Mouse (Mus musculus) embryonic facial prominence, embryonic 12.5 days (tissue): ENCODE results near the gene Cnn2. TPM values are rescaled to one million over a fixed set of nuclear protein-coding genes. Genes with fewer than 3 reads are reported as not detected.
A peak's percentile ranks its signal among the peaks of the same experiment; 100 is the strongest.

Source experiments
- ATAC-seq: fragments of 200-750 bp; cut with Nextera tagmentation; 2 replicates; pipeline ENCODE4 v1.8.0; 2017; ENCODE audit not compliant: insufficient number of reproducible peaks, insufficient read depth, low FRiP score, low TSS enrichment
- H3K27ac ChIP-seq: fragments of 300-500 bp; sonication (generic); 2 replicates; pipeline ENCODE4 v1.5.1; 2016; ENCODE audit warnings: mild to moderate bottlenecking
- H3K27me3 ChIP-seq: fragments of 300-500 bp; sonication (generic); 2 replicates; pipeline ENCODE4 v1.6.1; 2016; ENCODE audit warnings: mild to moderate bottlenecking, moderate library complexity
- H3K36me3 ChIP-seq: fragments of 300-500 bp; sonication (generic); 2 replicates; pipeline ENCODE4 v1.6.1; 2016; ENCODE audit warnings: mild to moderate bottlenecking
- H3K4me1 ChIP-seq: fragments of 300-500 bp; sonication (generic); 2 replicates; pipeline ENCODE4 v1.6.1; 2016
- H3K4me2 ChIP-seq: fragments of 300-500 bp; sonication (generic); replicated peaks from 2 replicates; pipeline ENCODE4 v1.6.1; 2016; ENCODE audit warnings: mild to moderate bottlenecking, moderate library complexity
- H3K4me3 ChIP-seq: fragments of 300-500 bp; sonication (generic); 2 replicates; pipeline ENCODE4 v1.5.1; 2016; ENCODE audit warnings: mild to moderate bottlenecking
- H3K9ac ChIP-seq: fragments of 300-500 bp; sonication (generic); 2 replicates; pipeline ENCODE4 v1.6.1; 2016; ENCODE audit warnings: mild to moderate bottlenecking, moderate library complexity
- H3K9me3 ChIP-seq: fragments of 300-500 bp; sonication (generic); 2 replicates; pipeline ENCODE4 v1.6.1; 2016; ENCODE audit warnings: mild to moderate bottlenecking, moderate library complexity
- whole genome bisulfite sequencing: fragments of 180-500 bp; shearing (Covaris S2); methylation state at CpG from one replicate; pipeline ENCODE4 v1.1.7; 2016; 5-methylcytosine and 5-hydroxymethylcytosine counted together
- polyA plus RNA-seq: library from polyadenylated mRNA; unstranded; fragments of >200 nt; fragmentation: Nextera tagmentation; extraction: Ambion mirVana; gene quantifications from 2 replicates; pipeline ENCODE4 v1.2.1, GENCODE M21; 2016

Cnn2 gene
- polyA plus RNA-seq, 1 experiment from 2014 or later: 313 TPM

- no peak for ATAC-seq
- WGBS: 84% methylated on average over 18 of the region's 18 CpGs
- H3K36me3 ChIP-seq: no peaks in the 10 kb centered on the region
- no peak overlapping the region for H3K27ac ChIP-seq
- H3K4me3 ChIP-seq: 0 out of 2 replicates have a peak overlapping the region, but pooled peaks have one; percentile 8
- peak overlapping the region; percentile 28; the same call in 1 of the 2 replicates for H3K4me2 ChIP-seq
- peaks cover 19% of the 10 kb centered on the region for H3K4me1 ChIP-seq
- peaks cover 23% of the 10 kb centered on the region for H3K27me3 ChIP-seq
- no peaks in the 10 kb centered on the region for H3K9me3 ChIP-seq
- H3K9ac ChIP-seq: no peak overlapping the region
These were observed 32.4 kb downstream of the Cnn2 start for GRCm38 (mm10) chr10:80020603-80021319.

- no peak overlapping the region for H3K4me2 ChIP-seq
- no peak overlapping the region for H3K9ac ChIP-seq
- H3K27ac ChIP-seq: no peak overlapping the region
- H3K9me3 ChIP-seq: no peaks in the 10 kb centered on the region
- no peak for ATAC-seq
- no peak overlapping the region for H3K4me3 ChIP-seq
- 90% methylated on average over 13 of the region's 13 CpGs for WGBS
- H3K4me1 ChIP-seq: peaks cover 19% of the 10 kb centered on the region
- H3K27me3 ChIP-seq: peaks cover 18% of the 10 kb centered on the region
- H3K36me3 ChIP-seq: no peaks in the 10 kb centered on the region
These were observed 32.9 kb downstream of the Cnn2 start for GRCm38 (mm10) chr10:80021320-80021641.

- no peaks in the 10 kb centered on the region for H3K36me3 ChIP-seq
These were observed 33.8 kb downstream of the Cnn2 start for GRCm38 (mm10) chr10:80022164-80022563.

GRCm38 (mm10) chr10:80022806-80023205 is 34.4 kb downstream of the Cnn2 start:
- Histone ChIP-seq H3K9me3 (no peaks in the 10 kb centered on the region), H3K9ac (no peak overlapping the region), H3K36me3 (no peaks in the 10 kb centered on the region), H3K27me3 (peaks cover 9% of the 10 kb centered on the region), H3K4me2 (no peak overlapping the region), H3K4me1 (peaks cover 19% of the 10 kb centered on the region), H3K4me3 (no peak overlapping the region), H3K27ac (no peak overlapping the region)
- no peak for ATAC-seq
- 98% methylated on average over 8 of the region's 8 CpGs for WGBS

More at GRCm38 (mm10) chr10:80022164-80022563, 33.8 kb downstream of the Cnn2 start:
- Histone ChIP-seq H3K27ac (no peak overlapping the region), H3K27me3 (peaks cover 11% of the 10 kb centered on the region), H3K4me1 (peaks cover 19% of the 10 kb centered on the region), H3K4me3 (no peak overlapping the region), H3K9ac (no peak overlapping the region), H3K9me3 (no peaks in the 10 kb centered on the region), H3K4me2 (no peak overlapping the region)
- ATAC-seq: no peak
- 87% methylated on average over 12 of the region's 12 CpGs for WGBS

GRCm38 (mm10) chr10:80023758-80024157 is 35.4 kb downstream of the Cnn2 start:
- Histone ChIP-seq H3K4me1 (peaks cover 16% of the 10 kb centered on the region), H3K4me2 (no peak overlapping the region), H3K27me3 (peaks cover 7% of the 10 kb centered on the region; the same call in 1 of the 2 replicates), H3K36me3 (no peaks in the 10 kb centered on the region), H3K9me3 (no peaks in the 10 kb centered on the region), H3K27ac (no peak overlapping the region), H3K4me3 (no peak overlapping the region), H3K9ac (no peak overlapping the region)
- 88% methylated on average over 5 of the region's 5 CpGs for WGBS
- ATAC-seq: no peak

- H3K4me2 ChIP-seq: no peak overlapping the region
- peaks cover 10% of the 10 kb centered on the region; the same call in 1 of the 2 replicates for H3K4me1 ChIP-seq
- no peaks in the 10 kb centered on the region for H3K9me3 ChIP-seq
- no peak overlapping the region; the same call in 1 of the 2 replicates for H3K9ac ChIP-seq
- WGBS: 78% methylated on average over 15 of the region's 15 CpGs
- no peaks in the 10 kb centered on the region for H3K36me3 ChIP-seq
- no peak overlapping the region for H3K4me3 ChIP-seq
- H3K27me3 ChIP-seq: peaks cover 3% of the 10 kb centered on the region; the same call in 1 of the 2 replicates
- ATAC-seq: no peak
- H3K27ac ChIP-seq: no peak overlapping the region
These were observed 36.1 kb downstream of the Cnn2 start for GRCm38 (mm10) chr10:80024229-80025043.

GRCm38 (mm10) chr10:80025044-80025347 is 36.6 kb downstream of the Cnn2 start:
- H3K9ac ChIP-seq: no peak overlapping the region
- no peak for ATAC-seq
- no peak overlapping the region for H3K4me3 ChIP-seq
- H3K27ac ChIP-seq: no peak overlapping the region
- no peaks in the 10 kb centered on the region for H3K9me3 ChIP-seq
- no peak overlapping the region for H3K4me2 ChIP-seq
- peaks cover 3% of the 10 kb centered on the region; the same call in 1 of the 2 replicates for H3K27me3 ChIP-seq
- no peaks in the 10 kb centered on the region for H3K36me3 ChIP-seq
- peaks cover 8% of the 10 kb centered on the region; the same call in 1 of the 2 replicates for H3K4me1 ChIP-seq
- WGBS: 63% methylated on average over 4 of the region's 4 CpGs

GRCm38 (mm10) chr10:80025463-80025862 is 37.1 kb downstream of the Cnn2 start:
- peaks cover 3% of the 10 kb centered on the region; the same call in 1 of the 2 replicates for H3K4me1 ChIP-seq
- H3K27me3 ChIP-seq: no peaks in the 10 kb centered on the region
- no peak overlapping the region for H3K4me2 ChIP-seq
- H3K9ac ChIP-seq: no peak overlapping the region
- 75% methylated on average over 10 of the region's 10 CpGs for WGBS
- H3K27ac ChIP-seq: no peak overlapping the region
- no peak overlapping the region for H3K4me3 ChIP-seq
- no peaks in the 10 kb centered on the region for H3K36me3 ChIP-seq
- no peak for ATAC-seq
- H3K9me3 ChIP-seq: no peaks in the 10 kb centered on the region

GRCm38 (mm10) chr10:80025889-80026288 is 37.5 kb downstream of the Cnn2 start:
- Histone ChIP-seq H3K27me3 (no peaks in the 10 kb centered on the region), H3K4me2 (no peak overlapping the region), H3K27ac (no peak overlapping the region), H3K4me1 (no peaks in the 10 kb centered on the region), H3K9ac (no peak overlapping the region; the same call in 1 of the 2 replicates), H3K36me3 (no peaks in the 10 kb centered on the region), H3K4me3 (no peak overlapping the region), H3K9me3 (no peaks in the 10 kb centered on the region)
- 62% methylated on average over 12 of the region's 12 CpGs for WGBS
- no peak for ATAC-seq

GRCm38 (mm10) chr10:80027681-80028520 is 39.5 kb downstream of the Cnn2 start:
- H3K27me3 ChIP-seq: no peaks in the 10 kb centered on the region
- no peak overlapping the region for H3K4me2 ChIP-seq
- H3K36me3 ChIP-seq: no peaks in the 10 kb centered on the region
- ATAC-seq: peak; percentile 32; the same call in 1 of the 2 replicates
- no peak overlapping the region for H3K4me3 ChIP-seq
- no peak overlapping the region for H3K27ac ChIP-seq
- 70% methylated on average over 20 of the region's 20 CpGs for WGBS
- H3K4me1 ChIP-seq: no peaks in the 10 kb centered on the region
- no peaks in the 10 kb centered on the region for H3K9me3 ChIP-seq
- H3K9ac ChIP-seq: no peak overlapping the region

- Histone ChIP-seq H3K9ac (no peak overlapping the region), H3K4me2 (no peak overlapping the region), H3K27me3 (no peaks in the 10 kb centered on the region), H3K27ac (no peak overlapping the region), H3K4me3 (no peak overlapping the region), H3K4me1 (no peaks in the 10 kb centered on the region), H3K9me3 (no peaks in the 10 kb centered on the region), H3K36me3 (no peaks in the 10 kb centered on the region)
- no peak for ATAC-seq
- WGBS: 93% methylated on average over 13 of the region's 13 CpGs
These were observed 40.1 kb downstream of the Cnn2 start for GRCm38 (mm10) chr10:80028521-80028846.
